Mouse (Mus musculus) C2C12 (cell line): ENCODE results near the gene Gm20388.

Experiments
- CEBPB ChIP-seq: IDR thresholded peaks from one replicate; pipeline ENCODE4 v1.6.1; 2011; ENCODE audit warnings: low read depth, mild to moderate bottlenecking, control low read depth, moderate library complexity
- CTCF ChIP-seq: IDR thresholded peaks from one replicate; pipeline ENCODE4 v1.5.1; 2011; ENCODE audit not compliant: control insufficient read depth, insufficient read depth, insufficient read length
- MAX ChIP-seq: IDR thresholded peaks from one replicate; pipeline ENCODE4 v1.6.1; 2011; ENCODE audit warnings: mild to moderate bottlenecking, control low read depth
- MYOD1 ChIP-seq: IDR thresholded peaks from one replicate; pipeline ENCODE4 v1.6.1; 2011; ENCODE audit warnings: low read depth; ENCODE audit not compliant: control insufficient read depth, insufficient read length

DNA sequence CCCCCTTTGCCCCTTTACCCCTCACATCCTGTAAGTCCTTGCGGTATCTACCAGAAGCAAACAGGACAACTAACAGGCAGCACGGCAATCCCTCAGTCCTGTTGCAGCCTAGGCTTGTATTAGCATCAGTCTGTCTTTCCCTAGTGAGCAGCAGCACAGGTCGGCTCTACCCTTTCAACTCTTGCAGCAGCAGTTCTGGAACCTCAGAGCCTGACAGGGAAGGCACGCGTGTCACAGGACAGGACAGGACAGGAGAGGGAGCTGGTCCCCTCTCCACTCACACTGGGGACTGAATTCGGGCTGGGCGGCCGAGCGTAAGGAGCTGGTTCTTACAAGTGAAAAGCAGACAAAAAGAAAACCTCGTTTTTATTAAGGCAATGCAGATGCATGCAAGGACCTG lies 3986.1 kb downstream of the Gm20388 start:
- TF ChIP-seq MYOD1 (no peak), CTCF (no peak), CEBPB (no peak), MAX (no peak)
